Mouse (Mus musculus): ENCODE measurements around the gene Myo5c.

- TF ChIP-seq POLR2A (IDR thresholded peaks at IDR 0.05; ENCODE audit: extremely low read depth, insufficient read depth, low read length) (no peak), CTCF (IDR thresholded peaks at IDR 0.05; ENCODE audit: extremely low read depth, insufficient read depth, low read length) (no peak)
Observed at GRCm38 (mm10) chr9:75258792-75259191, 27.0 kb downstream of the Myo5c start.

All from cortical plate, adult 2 months (tissue).